Mouse (Mus musculus) megakaryocyte, embryonic 14.5 days (primary cell): ENCODE measurements around the gene Dnaic1. TPM values are rescaled to one million over a fixed set of nuclear protein-coding genes. Genes with fewer than 3 reads are reported as not detected.
A peak's percentile ranks its signal among the peaks of the same experiment; 100 is the strongest.
"Not testable (repeated sequence)": the region's sequence is repeated elsewhere in the genome, so short reads cannot be mapped to it uniquely, and the experiment has no call there.

Experiments used
- H3K27me3 ChIP-seq: replicated peaks from 2 replicates; pipeline ENCODE3; 2012; ENCODE audit warnings: inconsistent platforms
- H3K36me3 ChIP-seq: replicated peaks from 2 replicates; pipeline ENCODE3; 2012; ENCODE audit warnings: low read length, inconsistent platforms, mixed read lengths
- H3K4me1 ChIP-seq: 2 replicates; pipeline ENCODE4 v1.6.1; 2012; ENCODE audit warnings: inconsistent platforms
- H3K4me3 ChIP-seq: replicated peaks from 2 replicates; pipeline ENCODE3; 2012; ENCODE audit warnings: moderate library complexity, mild to moderate bottlenecking, inconsistent platforms
- H3K9me3 ChIP-seq: 2 replicates; pipeline ENCODE4 v1.6.1; 2012; ENCODE audit warnings: inconsistent platforms
- FLI1 ChIP-seq: IDR thresholded peaks from 2 replicates; pipeline ENCODE4 v1.6.1; 2012; ENCODE audit warnings: low read length, inconsistent platforms, mixed read lengths
- GATA1 ChIP-seq: IDR thresholded peaks from 3 replicates; pipeline ENCODE4 v1.6.1; 2012; ENCODE audit warnings: mixed read lengths, low read length, inconsistent platforms, borderline replicate concordance
- polyA plus RNA-seq: library from polyadenylated mRNA; stranded (reverse); fragments of >175 nt; gene quantifications from 2 replicates; pipeline ENCODE4 v1.2.3, GENCODE M21; 2012; ENCODE audit warnings: low replicate concordance; ENCODE audit not compliant: insufficient read depth

Gene Dnaic1
- polyA plus RNA-seq, 1 experiment = not detected

- Histone ChIP-seq H3K4me3 (no peak overlapping the region), H3K27me3 (peaks cover 82% of the 10 kb centered on the region), H3K36me3 (no peaks in the 10 kb centered on the region), H3K4me1 (no peaks in the 10 kb centered on the region), H3K9me3 (no peaks in the 10 kb centered on the region)
- TF ChIP-seq GATA1 (no peak), FLI1 (no peak)
These were observed 103.6 kb downstream of the Dnaic1 start for GRCm38 (mm10) chr4:41673186-41673585.

- Histone ChIP-seq H3K36me3 (no peaks in the 10 kb centered on the region), H3K27me3 (peaks cover 90% of the 10 kb centered on the region), H3K4me3 (peak overlapping the region; percentile 38), H3K9me3 (no peaks in the 10 kb centered on the region), H3K4me1 (no peaks in the 10 kb centered on the region)
- TF ChIP-seq GATA1 (no peak), FLI1 (no peak)
These were observed 106.9 kb downstream of the Dnaic1 start for GRCm38 (mm10) chr4:41676248-41677005.

GRCm38 (mm10) chr4:41677006-41677629, 107.5 kb downstream of the Dnaic1 start:
- H3K36me3 ChIP-seq = no peaks in the 10 kb centered on the region
- no peaks in the 10 kb centered on the region for H3K4me1 ChIP-seq
- H3K4me3 ChIP-seq = no peak overlapping the region
- H3K27me3 ChIP-seq = peaks cover 89% of the 10 kb centered on the region
- TF ChIP-seq GATA1 = no peak
- no peak for TF ChIP-seq FLI1
- H3K9me3 ChIP-seq = no peaks in the 10 kb centered on the region

- Histone ChIP-seq H3K27me3 (peaks cover 81% of the 10 kb centered on the region), H3K4me1 (no peaks in the 10 kb centered on the region), H3K4me3 (no peak overlapping the region), H3K9me3 (no peaks in the 10 kb centered on the region), H3K36me3 (no peaks in the 10 kb centered on the region)
- TF ChIP-seq FLI1 (no peak), GATA1 (no peak)
These were observed 109.3 kb downstream of the Dnaic1 start for GRCm38 (mm10) chr4:41678863-41679262.

GRCm38 (mm10) chr4:41679291-41679690, 109.7 kb downstream of the Dnaic1 start:
- no peaks in the 10 kb centered on the region for H3K36me3 ChIP-seq
- no peaks in the 10 kb centered on the region for H3K9me3 ChIP-seq
- H3K4me3 ChIP-seq = no peak overlapping the region
- H3K4me1 ChIP-seq = no peaks in the 10 kb centered on the region
- no peak for TF ChIP-seq FLI1
- no peak for TF ChIP-seq GATA1
- peaks cover 77% of the 10 kb centered on the region for H3K27me3 ChIP-seq

- Histone ChIP-seq H3K36me3 (no peaks in the 10 kb centered on the region), H3K27me3 (peaks cover 61% of the 10 kb centered on the region), H3K4me3 (no peak overlapping the region), H3K9me3 (no peaks in the 10 kb centered on the region), H3K4me1 (no peaks in the 10 kb centered on the region)
- TF ChIP-seq FLI1 (no peak), GATA1 (no peak)
These were observed 111.6 kb downstream of the Dnaic1 start for GRCm38 (mm10) chr4:41681176-41681575.

- no peaks in the 10 kb centered on the region for H3K36me3 ChIP-seq
- peak overlapping the region; percentile 48 for H3K4me3 ChIP-seq
- no peaks in the 10 kb centered on the region for H3K9me3 ChIP-seq
- no peaks in the 10 kb centered on the region for H3K4me1 ChIP-seq
- no peak for TF ChIP-seq GATA1
- no peak for TF ChIP-seq FLI1
- peaks cover 54% of the 10 kb centered on the region for H3K27me3 ChIP-seq
These were observed 112.4 kb downstream of the Dnaic1 start for GRCm38 (mm10) chr4:41681947-41682346.

GRCm38 (mm10) chr4:41682789-41683188, 113.2 kb downstream of the Dnaic1 start:
- Histone ChIP-seq H3K27me3 (peaks cover 47% of the 10 kb centered on the region), H3K9me3 (no peaks in the 10 kb centered on the region)
- TF ChIP-seq GATA1 = no peak

GRCm38 (mm10) chr4:41683303-41683702, 113.7 kb downstream of the Dnaic1 start:
- H3K9me3 ChIP-seq, H3K4me1 ChIP-seq: not testable (repeated sequence)
- peaks cover 42% of the 10 kb centered on the region for H3K27me3 ChIP-seq

More at GRCm38 (mm10) chr4:41682789-41683188, 113.2 kb downstream of the Dnaic1 start:
- H3K4me1 ChIP-seq = no peaks in the 10 kb centered on the region
- no peaks in the 10 kb centered on the region for H3K36me3 ChIP-seq
- H3K4me3 ChIP-seq = no peak overlapping the region

GRCm38 (mm10) chr4:41684131-41684930, 114.8 kb downstream of the Dnaic1 start:
- H3K4me3 ChIP-seq, H3K4me1 ChIP-seq, H3K9me3 ChIP-seq, H3K36me3 ChIP-seq: not testable (repeated sequence)
- H3K27me3 ChIP-seq = peaks cover 32% of the 10 kb centered on the region

More at GRCm38 (mm10) chr4:41683303-41683702, 113.7 kb downstream of the Dnaic1 start:
- not testable (repeated sequence) for H3K36me3 ChIP-seq, H3K4me3 ChIP-seq

- H3K27me3 ChIP-seq = peaks cover 26% of the 10 kb centered on the region
- H3K4me3 ChIP-seq, H3K9me3 ChIP-seq, H3K4me1 ChIP-seq, H3K36me3 ChIP-seq: not testable (repeated sequence)
These were observed 115.4 kb downstream of the Dnaic1 start for GRCm38 (mm10) chr4:41684931-41685453.

- H3K9me3 ChIP-seq, H3K4me1 ChIP-seq, H3K36me3 ChIP-seq, H3K4me3 ChIP-seq: not testable (repeated sequence)
- H3K27me3 ChIP-seq = peaks cover 17% of the 10 kb centered on the region
These were observed 116.4 kb downstream of the Dnaic1 start for GRCm38 (mm10) chr4:41685882-41686492.
